Mouse (Mus musculus): ENCODE data around the gene Actr5.

Gene Actr5

GRCm38 (mm10) chr2:158684910-158685309 lies 60.2 kb downstream of the Actr5 start:
- no peak for DNase-seq (ENCODE audit: inconsistent age in 2 of 2, low spot score in 1 of 2)

DNA sequence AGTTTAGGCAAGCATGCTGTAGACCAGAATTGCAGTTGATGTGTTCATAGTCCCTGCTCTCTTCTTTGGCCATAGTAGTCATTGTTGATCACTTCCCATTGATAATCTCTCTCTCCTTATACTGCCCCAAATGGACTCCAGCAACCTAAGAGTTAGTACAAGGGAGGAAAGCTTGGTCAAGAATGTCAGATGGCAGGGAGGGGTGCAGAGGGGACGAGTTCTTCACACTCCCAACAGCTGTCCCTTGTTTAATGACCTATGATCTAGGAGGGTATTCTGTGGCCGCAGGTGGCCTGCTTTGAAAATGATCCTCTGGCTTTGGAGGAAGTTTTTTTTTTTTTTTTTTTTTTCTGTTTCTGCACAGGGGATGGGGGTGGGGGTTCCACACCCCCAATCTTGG lies 61.7 kb downstream of the Actr5 start:
- DNase-seq (ENCODE audit: inconsistent age in 2 of 2, low spot score in 1 of 2), result no peak

DNA sequence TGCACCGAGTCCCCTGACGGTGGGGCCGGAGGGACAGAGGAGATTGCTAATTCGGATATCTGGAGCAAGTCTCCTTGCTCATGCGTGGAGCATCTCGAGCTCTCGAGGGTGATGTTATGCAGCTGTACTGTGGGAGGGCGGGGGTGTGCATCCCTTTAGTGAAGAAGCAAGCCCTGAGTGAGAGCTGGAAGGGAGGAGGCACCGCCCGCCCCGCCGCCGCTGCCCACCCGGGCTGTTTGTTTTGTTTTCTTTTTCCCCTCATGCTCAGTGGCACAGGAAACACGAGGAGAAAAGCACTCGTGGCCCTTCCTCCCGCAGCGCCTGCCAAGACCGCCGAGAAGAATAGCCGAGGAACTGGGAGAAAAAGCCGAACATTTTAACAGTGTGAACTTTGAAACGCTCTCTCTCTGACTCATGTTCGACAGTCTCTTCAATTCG lies 63.1 kb downstream of the Actr5 start:
- peak; percentile 64 to 85 for DNase-seq (ENCODE audit: inconsistent age in 2 of 2, low spot score in 1 of 2)
